Comparison of ENCODE assay signal across 21 mouse cellular contexts in the genomic region with DNA sequence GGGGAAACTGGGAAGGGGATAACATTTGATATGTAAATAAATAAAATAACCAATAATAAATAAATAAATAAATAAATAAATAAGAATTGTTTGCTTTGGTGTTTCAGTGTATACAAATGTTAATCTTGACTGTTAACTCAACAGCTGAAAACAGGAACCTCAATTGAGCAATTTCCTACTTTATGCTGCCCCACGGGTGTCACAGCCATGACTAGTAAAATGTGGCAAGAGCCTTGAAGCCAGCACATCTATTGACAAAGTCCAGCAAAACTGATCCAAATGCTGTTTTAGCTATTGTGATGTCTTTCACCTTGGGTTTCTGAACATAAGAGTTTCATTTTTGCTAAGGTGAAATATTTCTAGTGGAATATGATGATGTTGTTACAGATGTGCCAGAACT. TPM values are rescaled to one million over a fixed set of nuclear protein-coding genes. Genes with fewer than 3 reads are reported as not detected.
"Had no signal": no experiment of that assay in that cellular context is flagged by ENCODE, and none has a peak within 500 bp of the region (broad histone marks: within the 10 kb centered on the region; RNA-seq: fewer than 3 reads in every experiment).

No protein-coding gene starts in this region.

- H3K27ac ChIP-seq: left cerebral cortex, adult 2 months; limb, embryonic 13.5 days; liver, embryonic 15.5 days; lung, embryonic 15.5 days; midbrain, embryonic 15.5 days; neural tube, embryonic 15.5 days; stomach, embryonic 15.5 days had no signal

- H3K9ac ChIP-seq: limb, embryonic 13.5 days; liver, embryonic 15.5 days; lung, embryonic 15.5 days; midbrain, embryonic 15.5 days; neural tube, embryonic 15.5 days; stomach, embryonic 15.5 days had no signal

- ATAC-seq: intestine, embryonic 16.5 days; midbrain, embryonic 15.5 days had no signal

- H3K4me3 ChIP-seq: left cerebral cortex, adult 2 months; limb, embryonic 13.5 days; liver, embryonic 15.5 days; lung, embryonic 15.5 days; megakaryocyte, embryonic 14.5 days; midbrain, embryonic 15.5 days; myocyte; neural tube, embryonic 15.5 days; stomach, embryonic 15.5 days had no signal

- H3K4me2 ChIP-seq: limb, embryonic 13.5 days; liver, embryonic 15.5 days; lung, embryonic 15.5 days; midbrain, embryonic 11.5 days; midbrain, embryonic 15.5 days; neural tube, embryonic 15.5 days; stomach, embryonic 15.5 days had no signal

- H3K36me3 ChIP-seq: limb, embryonic 13.5 days; liver, embryonic 15.5 days; lung, embryonic 15.5 days; midbrain, embryonic 15.5 days; neural tube, embryonic 15.5 days; stomach, embryonic 15.5 days had no signal

- DNase-seq: kidney, adult 2 months; kidney, postnatal 25 days; spleen, adult 18-20 months; thymus, adult 2 months; thymus, postnatal 25 days had no signal

- H3K9me3 ChIP-seq: limb, embryonic 13.5 days; liver, embryonic 15.5 days; lung, embryonic 15.5 days; megakaryocyte, embryonic 14.5 days; midbrain, embryonic 15.5 days; neural tube, embryonic 15.5 days; stomach, embryonic 15.5 days had no signal

- H3K4me1 ChIP-seq: limb, embryonic 13.5 days; liver, embryonic 15.5 days; lung, embryonic 15.5 days; megakaryocyte, embryonic 14.5 days; midbrain, embryonic 15.5 days; neural tube, embryonic 15.5 days; stomach, embryonic 15.5 days had no signal

- H3K27me3 ChIP-seq: limb, embryonic 13.5 days; liver, embryonic 15.5 days; lung, embryonic 15.5 days; megakaryocyte, embryonic 14.5 days; midbrain, embryonic 15.5 days; neural tube, embryonic 15.5 days; stomach, embryonic 15.5 days had no signal

RNA-seq across cellular contexts. Expression of a gene that starts 1.6 kb away (rescaled TPM):
- total RNA-seq: layer of hippocampus, postnatal 25 days; left cerebral cortex, adult 2 months; left cerebral cortex, postnatal 36 days had no signal
- polyA plus RNA-seq: kidney, adult 2 months; kidney, embryonic 16.5 days; limb, embryonic 13.5 days; midbrain, embryonic 11.5 days; midbrain, embryonic 15.5 days; myocyte; neural tube, embryonic 11.5 days; neural tube, embryonic 15.5 days; testis, adult 2 months had no signal
